Mouse (Mus musculus) kidney, adult 2 months (tissue): Measurements from ENCODE around the gene 1700067K01Rik. TPM values are rescaled to one million over a fixed set of nuclear protein-coding genes. Genes with fewer than 3 reads are reported as not detected.

Source experiments
- DNase-seq: peaks from one replicate; pipeline ENCODE4 v3.0.0; 2021
- H3K27ac ChIP-seq: fragments of 200-500 bp; 2 replicates; pipeline ENCODE4 v1.5.1; 2012; ENCODE audit warnings: low read depth, low read length, control low read depth, inconsistent platforms; ENCODE audit not compliant: insufficient read depth
- H3K27me3 ChIP-seq: fragments of 200-500 bp; replicated peaks from 2 replicates; pipeline ENCODE4 v1.6.1; 2012; ENCODE audit warnings: mild to moderate bottlenecking, moderate library complexity, low read length, inconsistent platforms; ENCODE audit not compliant: control insufficient read depth, insufficient read depth
- H3K36me3 ChIP-seq: fragments of 200-500 bp; 2 replicates; pipeline ENCODE4 v1.6.1; 2012; ENCODE audit warnings: mild to moderate bottlenecking, moderate library complexity, low read length, inconsistent platforms; ENCODE audit not compliant: control insufficient read depth, insufficient read depth
- H3K4me1 ChIP-seq: fragments of 200-500 bp; 2 replicates; pipeline ENCODE4 v1.6.1; 2011; ENCODE audit warnings: low read length; ENCODE audit not compliant: control insufficient read depth, insufficient read depth
- H3K4me3 ChIP-seq: fragments of 200-500 bp; 2 replicates; pipeline ENCODE4 v1.5.1; 2011; ENCODE audit warnings: mild to moderate bottlenecking, low read depth, low read length, control low read depth; ENCODE audit not compliant: insufficient read depth
- CTCF ChIP-seq: fragments of 200-500 bp; conservative IDR thresholded peaks from 2 replicates; pipeline ENCODE4 v1.5.1; 2011; ENCODE audit warnings: low read depth, mild to moderate bottlenecking, control low read depth, low read length, moderate library complexity, mixed read lengths; ENCODE audit not compliant: insufficient read depth, insufficient read length
- POLR2A ChIP-seq: fragments of 200-500 bp; IDR thresholded peaks from one replicate; pipeline ENCODE4 v1.6.1; 2011; ENCODE audit warnings: low read depth, low read length, control low read depth
- WGBS: fragments of 180-500 bp; shearing (Covaris S2); methylation state at CpG from one replicate; pipeline ENCODE4 v1.1.7; 2018; 5-methylcytosine and 5-hydroxymethylcytosine counted together
- polyA plus RNA-seq: library from polyadenylated mRNA; depleted of rRNA; stranded (reverse); fragments of >200 nt; gene quantifications from 2 replicates; pipeline ENCODE4 v1.2.3, GENCODE M21; 2012

Gene 1700067K01Rik
- polyA plus RNA-seq, 1 experiment = 7.0 TPM

DNA sequence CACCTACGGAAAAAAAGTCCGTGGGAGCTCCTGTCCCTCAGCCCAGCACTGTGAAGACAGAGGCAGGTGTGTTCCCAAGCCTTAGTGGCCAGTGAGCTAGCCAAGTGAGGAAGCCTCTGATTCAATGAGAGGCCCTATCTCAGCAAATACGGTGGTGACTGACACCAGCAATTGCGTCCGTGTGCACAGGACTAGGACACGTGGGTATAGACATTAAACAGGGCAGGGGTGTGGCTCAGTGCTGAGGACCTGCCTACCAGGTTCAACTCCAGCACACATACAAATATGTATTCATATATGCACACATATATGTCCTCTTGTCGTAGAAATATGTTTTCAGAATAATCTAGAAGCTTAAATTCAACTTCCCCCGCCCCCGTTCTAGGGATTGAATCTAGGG, 18.4 kb downstream of the 1700067K01Rik start:
- H3K4me1 ChIP-seq = peaks cover 31% of the 10 kb centered on the region
- 78% methylated on average over 9 of the region's 9 CpGs for WGBS

DNA sequence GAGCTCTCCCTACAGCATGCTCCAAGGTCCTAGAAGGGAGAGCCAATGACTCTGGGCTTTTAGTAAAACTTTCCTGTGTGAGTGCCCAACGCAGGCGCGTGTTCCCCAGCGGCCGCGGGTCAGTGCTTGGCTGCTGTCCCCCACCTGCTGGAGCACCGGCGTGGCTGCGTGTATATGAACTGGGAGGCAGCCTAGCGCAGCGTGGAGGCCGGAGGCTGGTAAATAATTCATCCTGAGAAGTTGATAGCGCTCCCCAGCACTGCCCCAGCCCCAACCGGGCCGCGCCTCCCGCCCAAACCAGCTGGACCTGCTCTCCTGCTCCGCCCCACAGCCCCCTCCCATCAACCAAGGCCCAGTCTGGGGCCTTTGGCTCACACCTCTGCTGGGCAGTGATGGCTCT, 19.8 kb downstream of the 1700067K01Rik start, which contains the start of gene Palm3:
Palm3 (plus strand) TSS at position 376 of the 400 bp plus-strand sequence.
- Histone ChIP-seq H3K4me3 (peak within 1 kb of the TSS; percentile 11; the same call in 1 of the 2 replicates), H3K27me3 (no peaks in the 10 kb centered on the region), H3K27ac (peak within 1 kb of the TSS; percentile 45; the same call in 1 of the 2 replicates), H3K4me1 (peaks cover 31% of the 10 kb centered on the region), H3K36me3 (no peaks in the 10 kb centered on the region)
- peak; percentile 88 for DNase-seq
- 15% methylated on average over 18 of the region's 18 CpGs for WGBS
- TF ChIP-seq CTCF (no peak), POLR2A (no peak)

More for the DNA sequence above, 18.4 kb downstream of the 1700067K01Rik start:
- TF ChIP-seq CTCF (no peak), POLR2A (no peak)
- H3K27me3 ChIP-seq = no peaks in the 10 kb centered on the region
- H3K4me3 ChIP-seq = no peak overlapping the region
- no peak overlapping the region for H3K27ac ChIP-seq
- no peak for DNase-seq
- no peaks in the 10 kb centered on the region for H3K36me3 ChIP-seq

DNA sequence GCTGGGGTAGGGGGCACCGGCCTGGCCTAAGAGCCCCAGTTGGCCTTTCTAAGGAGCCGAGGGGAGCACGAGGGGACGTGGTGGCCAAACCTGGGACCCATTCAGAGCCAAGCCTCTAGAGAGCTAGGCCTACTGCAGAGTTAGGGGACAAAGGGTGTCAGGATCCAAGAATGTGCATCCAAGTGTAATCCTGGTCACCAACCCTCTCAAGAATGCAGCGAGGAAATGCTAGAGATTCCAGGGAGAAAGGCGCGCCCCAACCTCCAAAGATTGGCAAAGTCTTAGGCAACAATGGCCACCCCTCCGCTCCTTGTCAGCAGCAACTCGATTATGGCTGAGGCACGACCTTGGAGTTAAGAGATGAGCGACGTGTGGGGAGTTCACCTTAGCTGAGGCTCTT, 20.3 kb downstream of the 1700067K01Rik start:
- no peaks in the 10 kb centered on the region for H3K27me3 ChIP-seq
- no peak for TF ChIP-seq CTCF
- TF ChIP-seq POLR2A = no peak
- peak overlapping the region; percentile 11; the same call in 1 of the 2 replicates for H3K4me3 ChIP-seq
- 32% methylated on average over 12 of the region's 12 CpGs for WGBS
- H3K4me1 ChIP-seq = peaks cover 31% of the 10 kb centered on the region
- no peaks in the 10 kb centered on the region for H3K36me3 ChIP-seq
- peak; percentile 54 for DNase-seq
- peak overlapping the region; percentile 4; the same call in 1 of the 2 replicates for H3K27ac ChIP-seq

DNA sequence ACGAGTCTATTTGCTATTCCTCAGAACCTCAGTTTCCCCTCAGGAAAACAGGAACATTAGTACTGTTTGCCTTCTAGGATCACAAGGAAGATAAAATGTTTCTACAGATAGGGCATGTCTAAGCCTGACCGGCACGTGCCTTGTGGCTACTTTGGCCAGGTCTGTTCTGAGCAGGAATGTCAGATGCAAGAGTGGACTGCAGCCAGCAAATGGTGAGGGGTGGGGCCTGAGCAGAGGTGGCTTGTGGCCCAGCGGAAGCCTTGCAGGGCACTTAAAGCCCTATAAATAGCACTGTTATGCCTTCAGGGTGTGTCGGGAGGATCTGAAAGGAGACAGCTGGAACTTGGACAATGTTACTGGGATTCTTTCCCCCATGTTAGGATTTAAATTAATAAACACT, 21.8 kb downstream of the 1700067K01Rik start:
- Histone ChIP-seq H3K4me3 (no peak overlapping the region), H3K27me3 (no peaks in the 10 kb centered on the region), H3K36me3 (no peaks in the 10 kb centered on the region), H3K4me1 (peaks cover 31% of the 10 kb centered on the region), H3K27ac (peak overlapping the region; percentile 58; the same call in 1 of the 2 replicates)
- TF ChIP-seq POLR2A (no peak), CTCF (no peak)
- DNase-seq = peak; percentile 94
- 2% methylated on average over 5 of the region's 5 CpGs for WGBS

DNA sequence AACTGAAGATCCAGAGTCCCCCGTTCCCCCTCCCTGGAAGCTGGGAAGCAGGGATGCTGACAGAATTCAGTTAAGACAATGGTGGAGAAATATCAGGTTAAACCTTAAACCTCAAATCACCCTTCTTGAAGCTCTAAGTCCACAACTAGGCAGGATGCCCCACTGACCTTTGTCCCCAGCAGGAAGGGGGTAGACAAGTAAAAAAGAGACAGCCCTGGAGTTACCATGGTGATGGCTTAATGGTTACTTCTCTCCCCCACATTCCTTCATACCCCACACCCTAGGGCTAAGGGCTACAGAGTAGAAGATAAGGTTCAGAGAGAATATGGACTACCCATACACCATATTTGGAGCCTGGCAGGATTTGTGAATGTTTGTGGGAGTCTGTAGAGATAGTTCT, 22.3 kb downstream of the 1700067K01Rik start:
- H3K27ac ChIP-seq = peak overlapping the region; percentile 33
- H3K4me3 ChIP-seq = no peak overlapping the region
- peaks cover 31% of the 10 kb centered on the region for H3K4me1 ChIP-seq
- no peaks in the 10 kb centered on the region for H3K36me3 ChIP-seq
- DNase-seq = peak; percentile 94
- TF ChIP-seq CTCF = no peak
- no peak for TF ChIP-seq POLR2A
- no peaks in the 10 kb centered on the region for H3K27me3 ChIP-seq
- 41% methylated on average over 1 of the region's 1 CpGs for WGBS

DNA sequence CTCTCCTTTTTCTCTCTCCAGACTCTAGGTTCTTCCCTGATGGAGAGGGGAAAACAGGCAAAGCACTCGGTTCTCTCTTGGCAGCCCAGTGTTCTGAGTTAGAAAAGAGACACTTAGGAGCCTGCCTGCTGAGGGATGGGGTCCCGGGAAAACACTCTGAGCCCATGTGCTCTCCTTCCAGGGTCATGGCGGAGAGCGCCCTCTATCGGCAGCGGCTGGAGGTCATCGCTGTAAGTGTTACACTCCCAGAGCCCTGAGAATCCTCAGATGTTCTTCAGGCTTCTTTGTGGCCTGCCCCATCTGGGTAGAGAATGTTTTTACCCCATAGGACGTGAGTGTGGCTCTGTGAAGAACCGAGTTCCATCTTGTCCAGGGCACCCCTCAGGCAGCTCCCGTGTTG, 22.9 kb downstream of the 1700067K01Rik start:
- Histone ChIP-seq H3K36me3 (no peaks in the 10 kb centered on the region), H3K27ac (peak overlapping the region; percentile 33; the same call in 1 of the 2 replicates), H3K4me1 (peaks cover 31% of the 10 kb centered on the region), H3K4me3 (no peak overlapping the region), H3K27me3 (no peaks in the 10 kb centered on the region)
- 25% methylated on average over 10 of the region's 10 CpGs for WGBS
- DNase-seq = peak; percentile 77
- TF ChIP-seq POLR2A (no peak), CTCF (peak; percentile 81)

DNA sequence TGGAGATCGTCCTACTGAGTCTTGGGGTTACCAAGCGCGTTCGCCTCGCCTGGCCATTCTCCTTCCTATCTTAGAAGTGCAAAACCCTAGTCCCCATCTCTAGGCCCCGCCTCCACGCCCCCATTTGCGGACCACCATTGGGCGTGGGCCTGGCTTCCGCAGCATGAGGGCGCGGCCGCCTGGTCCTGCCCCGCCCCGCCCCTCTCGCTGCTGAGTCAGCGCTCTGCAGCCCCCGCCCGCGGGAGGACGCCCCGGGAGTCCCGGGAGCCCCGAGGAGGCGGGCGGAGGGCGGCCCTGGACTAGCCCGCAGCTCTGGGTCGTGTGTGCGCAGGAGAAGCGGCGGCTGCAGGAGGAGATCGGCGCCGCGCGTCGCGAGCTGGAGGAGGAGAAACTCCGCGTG, 24.6 kb downstream of the 1700067K01Rik start:
- H3K4me3 ChIP-seq = no peak overlapping the region
- no peaks in the 10 kb centered on the region for H3K27me3 ChIP-seq
- no peak for TF ChIP-seq CTCF
- no peak for TF ChIP-seq POLR2A
- DNase-seq = no peak
- no peaks in the 10 kb centered on the region for H3K36me3 ChIP-seq
- H3K4me1 ChIP-seq = peaks cover 25% of the 10 kb centered on the region
- H3K27ac ChIP-seq = no peak overlapping the region
- WGBS = 26% methylated on average over 41 of the region's 41 CpGs
